Mouse (Mus musculus) intestine, postnatal 0 days (tissue): ENCODE results near the gene 5730507C01Rik. TPM values are rescaled to one million over a fixed set of nuclear protein-coding genes. Genes with fewer than 3 reads are reported as not detected.
"Not testable (repeated sequence)": the region's sequence is repeated elsewhere in the genome, so short reads cannot be mapped to it uniquely, and the experiment has no call there.

Experiments
- ATAC-seq: fragments of 200-750 bp; cut with Nextera tagmentation; 2 replicates; pipeline ENCODE4 v1.8.0; 2017; ENCODE audit warnings: mild to moderate bottlenecking, moderate TSS enrichment, moderate library complexity
- H3K27ac ChIP-seq: fragments of 300-500 bp; sonication (generic); 2 replicates; pipeline ENCODE4 v1.5.1; 2014; ENCODE audit warnings: mild to moderate bottlenecking, low read depth, low read length, moderate library complexity
- H3K27me3 ChIP-seq: fragments of 300-500 bp; sonication (generic); replicated peaks from 2 replicates; pipeline ENCODE4 v1.6.1; 2014; ENCODE audit warnings: low read length, mixed read lengths; ENCODE audit not compliant: control insufficient read depth, insufficient read depth
- H3K36me3 ChIP-seq: fragments of 300-500 bp; sonication (generic); 2 replicates; pipeline ENCODE4 v1.6.1; 2014; ENCODE audit warnings: mild to moderate bottlenecking, moderate library complexity; ENCODE audit not compliant: control insufficient read depth, insufficient read depth
- H3K4me1 ChIP-seq: fragments of 300-500 bp; sonication (generic); replicated peaks from 2 replicates; pipeline ENCODE4 v1.6.1; 2014; ENCODE audit warnings: antibody characterized with exemption, low read length, mixed read lengths; ENCODE audit not compliant: control insufficient read depth, insufficient read depth
- H3K4me2 ChIP-seq: fragments of 300-500 bp; sonication (generic); replicated peaks from 2 replicates; pipeline ENCODE4 v1.6.1; 2014; ENCODE audit warnings: low read depth, mild to moderate bottlenecking, moderate library complexity
- H3K4me3 ChIP-seq: fragments of 300-500 bp; sonication (generic); 2 replicates; pipeline ENCODE4 v1.5.1; 2014; ENCODE audit warnings: low read depth, low read length
- H3K9ac ChIP-seq: fragments of 300-500 bp; sonication (generic); 2 replicates; pipeline ENCODE4 v1.6.1; 2014; ENCODE audit warnings: mild to moderate bottlenecking, low read depth, low read length
- H3K9me3 ChIP-seq: fragments of 300-500 bp; sonication (generic); 2 replicates; pipeline ENCODE4 v1.6.1; 2016; ENCODE audit warnings: mixed run types; ENCODE audit not compliant: control insufficient read depth
- CTCF ChIP-seq: sonication (generic); IDR thresholded peaks from 2 replicates; pipeline ENCODE4 v1.5.1; 2016; ENCODE audit warnings: low read depth, mild to moderate bottlenecking, control low read depth, antibody characterized with exemption, moderate library complexity
- WGBS: fragments of 180-500 bp; shearing (Covaris S2); extraction: QIAGEN DNeasy Blood & Tissue Kit; methylation state at CpG from one replicate; pipeline ENCODE4 v1.1.7; 2014; 5-methylcytosine and 5-hydroxymethylcytosine counted together
- polyA plus RNA-seq: library from polyadenylated mRNA; unstranded; fragments of >200 nt; fragmentation: Nextera tagmentation; extraction: Ambion mirVana; gene quantifications from 2 replicates; pipeline ENCODE4 v1.2.1, GENCODE M21; 2015

The 5730507C01Rik gene
- polyA plus RNA-seq, result 0.68 and 0.78 TPM in 2 replicates

DNA sequence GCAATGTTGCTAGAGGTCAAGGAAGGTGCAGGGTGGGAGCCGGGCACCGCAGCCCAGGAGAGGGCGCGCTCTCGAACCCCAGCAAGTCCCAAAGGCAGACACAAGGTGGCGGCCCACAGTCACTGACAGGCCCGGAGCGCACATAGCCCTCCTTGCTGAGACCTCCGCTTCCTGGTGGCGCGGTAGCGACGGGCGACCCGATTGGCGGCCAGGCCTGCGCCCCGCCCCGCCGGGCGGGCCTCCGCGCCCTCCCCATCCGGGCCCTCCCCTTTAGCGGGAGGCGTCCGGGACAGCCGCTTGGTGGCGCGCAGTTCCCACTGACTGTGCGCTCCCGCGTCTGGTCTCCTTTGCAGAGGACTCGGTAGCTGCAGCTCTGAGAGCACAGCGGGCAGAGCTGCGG, at the start of gene 5730507C01Rik:
Gene 5730507C01Rik, plus strand, starts transcription at position 340 of the 400 bp plus-strand sequence.
- WGBS, result 7% methylated on average over 35 of the region's 36 CpGs
- Histone ChIP-seq H3K4me2 (peak within 1 kb of the TSS; percentile 69), H3K27me3 (no peaks in the 10 kb centered on the region), H3K9ac (peak within 1 kb of the TSS; percentile 22; the same call in 1 of the 2 replicates), H3K36me3 (no peaks in the 10 kb centered on the region), H3K27ac (no peak within 1 kb of the TSS), H3K4me1 (no peaks in the 10 kb centered on the region), H3K9me3 (no peaks in the 10 kb centered on the region), H3K4me3 (peak within 1 kb of the TSS; percentile 49)
- peak; percentile 85 for ATAC-seq
- peak; percentile 61 for TF ChIP-seq CTCF

DNA sequence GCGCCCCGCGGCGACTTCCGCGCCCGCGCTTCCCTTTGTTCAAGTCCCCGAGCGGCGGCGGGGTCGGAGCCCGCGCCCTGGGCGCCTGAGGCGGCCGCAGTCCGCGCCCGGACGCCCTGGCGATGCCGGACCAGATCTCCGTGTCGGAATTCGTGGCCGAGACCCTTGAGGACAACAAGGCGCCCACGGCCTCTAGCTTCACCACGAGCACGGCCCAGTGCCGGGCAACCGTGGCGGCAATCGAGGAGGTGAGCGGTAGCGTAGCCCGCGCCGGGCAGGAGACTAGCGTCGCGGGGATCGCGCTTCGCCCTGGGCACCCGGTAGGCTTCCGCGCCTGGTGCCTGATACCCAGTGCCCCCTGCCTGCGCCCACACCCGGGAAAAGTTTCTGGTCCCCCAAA, 306 bp downstream of the 5730507C01Rik start:
- not testable (repeated sequence) for H3K4me1 ChIP-seq, ATAC-seq, H3K9me3 ChIP-seq, H3K27ac ChIP-seq, H3K36me3 ChIP-seq, H3K27me3 ChIP-seq
- WGBS, result 5% methylated on average over 49 of the region's 52 CpGs
- peak overlapping the region; percentile 49 for H3K4me3 ChIP-seq
- H3K4me2 ChIP-seq, result peak overlapping the region; percentile 69
- peak overlapping the region; percentile 22; the same call in 1 of the 2 replicates for H3K9ac ChIP-seq

DNA sequence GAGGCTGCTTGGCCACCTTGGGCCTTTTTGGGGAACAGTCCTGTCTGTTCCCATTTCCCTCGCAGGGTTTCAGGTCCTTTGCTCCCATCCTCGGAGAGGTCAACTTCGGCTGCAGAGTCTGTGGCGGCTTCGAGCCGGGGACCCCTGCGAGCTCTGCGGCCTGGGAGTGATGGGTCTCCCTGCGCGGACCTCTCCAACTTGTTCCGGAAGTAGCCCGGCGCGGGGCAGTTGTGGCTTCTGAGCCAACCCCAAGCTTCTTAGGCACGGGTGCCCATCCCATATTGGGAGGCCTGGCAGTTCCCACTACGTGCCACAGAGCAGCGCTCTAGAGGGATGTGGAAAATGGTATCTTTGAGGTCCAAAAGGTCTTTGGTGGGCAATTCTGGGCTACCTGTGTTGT, 767 bp downstream of the 5730507C01Rik start:
- ATAC-seq, result not testable (repeated sequence)

More for the DNA sequence above, 767 bp downstream of the 5730507C01Rik start:
- not testable (repeated sequence) for H3K27me3 ChIP-seq, H3K27ac ChIP-seq, H3K9me3 ChIP-seq, H3K4me1 ChIP-seq, H3K9ac ChIP-seq, H3K36me3 ChIP-seq
- 11% methylated on average over 17 of the region's 17 CpGs for WGBS
- Histone ChIP-seq H3K4me3 (peak overlapping the region; percentile 49; the same call in 1 of the 2 replicates), H3K4me2 (peak overlapping the region; percentile 69)
